Mouse (Mus musculus) intestine, postnatal 0 days (tissue): ENCODE measurements around the gene Gsk3b. TPM values are rescaled to one million over a fixed set of nuclear protein-coding genes. Genes with fewer than 3 reads are reported as not detected.

Source experiments
- ATAC-seq: fragments of 200-750 bp; cut with Nextera tagmentation; 2 replicates; pipeline ENCODE4 v1.8.0; 2017; ENCODE audit warnings: mild to moderate bottlenecking, moderate TSS enrichment, moderate library complexity
- H3K27ac ChIP-seq: fragments of 300-500 bp; sonication (generic); 2 replicates; pipeline ENCODE4 v1.5.1; 2014; ENCODE audit warnings: mild to moderate bottlenecking, low read depth, low read length, moderate library complexity
- H3K27me3 ChIP-seq: fragments of 300-500 bp; sonication (generic); replicated peaks from 2 replicates; pipeline ENCODE4 v1.6.1; 2014; ENCODE audit warnings: low read length, mixed read lengths; ENCODE audit not compliant: control insufficient read depth, insufficient read depth
- H3K36me3 ChIP-seq: fragments of 300-500 bp; sonication (generic); 2 replicates; pipeline ENCODE4 v1.6.1; 2014; ENCODE audit warnings: mild to moderate bottlenecking, moderate library complexity; ENCODE audit not compliant: control insufficient read depth, insufficient read depth
- H3K4me1 ChIP-seq: fragments of 300-500 bp; sonication (generic); replicated peaks from 2 replicates; pipeline ENCODE4 v1.6.1; 2014; ENCODE audit warnings: antibody characterized with exemption, low read length, mixed read lengths; ENCODE audit not compliant: control insufficient read depth, insufficient read depth
- H3K4me2 ChIP-seq: fragments of 300-500 bp; sonication (generic); replicated peaks from 2 replicates; pipeline ENCODE4 v1.6.1; 2014; ENCODE audit warnings: low read depth, mild to moderate bottlenecking, moderate library complexity
- H3K4me3 ChIP-seq: fragments of 300-500 bp; sonication (generic); 2 replicates; pipeline ENCODE4 v1.5.1; 2014; ENCODE audit warnings: low read depth, low read length
- H3K9ac ChIP-seq: fragments of 300-500 bp; sonication (generic); 2 replicates; pipeline ENCODE4 v1.6.1; 2014; ENCODE audit warnings: mild to moderate bottlenecking, low read depth, low read length
- H3K9me3 ChIP-seq: fragments of 300-500 bp; sonication (generic); 2 replicates; pipeline ENCODE4 v1.6.1; 2016; ENCODE audit warnings: mixed run types; ENCODE audit not compliant: control insufficient read depth
- CTCF ChIP-seq: sonication (generic); IDR thresholded peaks from 2 replicates; pipeline ENCODE4 v1.5.1; 2016; ENCODE audit warnings: low read depth, mild to moderate bottlenecking, control low read depth, antibody characterized with exemption, moderate library complexity
- WGBS: fragments of 180-500 bp; shearing (Covaris S2); extraction: QIAGEN DNeasy Blood & Tissue Kit; methylation state at CpG from one replicate; pipeline ENCODE4 v1.1.7; 2014; 5-methylcytosine and 5-hydroxymethylcytosine counted together
- polyA plus RNA-seq: library from polyadenylated mRNA; unstranded; fragments of >200 nt; fragmentation: Nextera tagmentation; extraction: Ambion mirVana; gene quantifications from 2 replicates; pipeline ENCODE4 v1.2.1, GENCODE M21; 2015

Gsk3b gene
- polyA plus RNA-seq, 1 experiment from 2014 or later = 27.0 TPM

DNA sequence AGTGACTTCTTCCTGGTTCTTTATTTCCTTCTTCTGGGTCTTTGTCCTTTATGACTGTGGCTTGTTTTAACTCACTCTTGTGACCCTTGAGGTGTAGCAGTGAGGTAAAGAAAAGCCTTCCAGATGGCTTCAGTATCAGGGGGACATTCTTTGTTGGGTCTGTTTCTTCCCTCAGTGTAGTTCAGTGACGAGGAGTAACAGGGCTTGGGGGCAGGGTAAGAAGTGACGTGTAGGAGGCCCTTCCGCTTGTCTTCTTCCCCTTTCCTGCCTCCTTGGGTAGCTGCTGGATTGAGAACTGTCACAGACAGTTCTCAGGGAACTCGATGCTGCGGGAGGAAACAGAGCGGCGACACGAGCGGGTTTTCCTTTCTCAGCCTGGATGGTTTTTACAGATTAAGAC lies 43.0 kb downstream of the Gsk3b start:
- WGBS = 44% methylated on average over 9 of the region's 9 CpGs
- no peaks in the 10 kb centered on the region for H3K9me3 ChIP-seq
- H3K9ac ChIP-seq = no peak overlapping the region
- no peaks in the 10 kb centered on the region for H3K27me3 ChIP-seq
- peak overlapping the region; percentile 25; the same call in 1 of the 2 replicates for H3K4me2 ChIP-seq
- H3K27ac ChIP-seq = peak overlapping the region; percentile 8; the same call in 1 of the 2 replicates
- peaks cover 2% of the 10 kb centered on the region; the same call in 1 of the 2 replicates for H3K4me1 ChIP-seq
- no peaks in the 10 kb centered on the region for H3K36me3 ChIP-seq
- no peak for TF ChIP-seq CTCF
- 0 out of 2 replicates have a peak, but pooled peaks have one; percentile 8 for ATAC-seq
- no peak overlapping the region for H3K4me3 ChIP-seq

GRCm38 (mm10) chr16:38132210-38132609 lies 43.4 kb downstream of the Gsk3b start:
- no peak overlapping the region for H3K27ac ChIP-seq
- H3K4me3 ChIP-seq = no peak overlapping the region
- TF ChIP-seq CTCF = no peak
- WGBS = 80% methylated on average over 7 of the region's 7 CpGs
- H3K4me2 ChIP-seq = no peak overlapping the region; the same call in 1 of the 2 replicates
- no peaks in the 10 kb centered on the region for H3K9me3 ChIP-seq
- no peak overlapping the region for H3K9ac ChIP-seq
- peaks cover 2% of the 10 kb centered on the region; the same call in 1 of the 2 replicates for H3K4me1 ChIP-seq
- no peaks in the 10 kb centered on the region for H3K36me3 ChIP-seq
- no peaks in the 10 kb centered on the region for H3K27me3 ChIP-seq
- no peak for ATAC-seq

GRCm38 (mm10) chr16:38137296-38137695 lies 48.5 kb downstream of the Gsk3b start:
- WGBS = 58% methylated on average over 5 of the region's 5 CpGs
- H3K27me3 ChIP-seq = no peaks in the 10 kb centered on the region
- H3K27ac ChIP-seq = no peak overlapping the region
- no peak overlapping the region for H3K4me3 ChIP-seq
- no peak for ATAC-seq
- no peaks in the 10 kb centered on the region for H3K4me1 ChIP-seq
- peak; percentile 79 for TF ChIP-seq CTCF
- no peaks in the 10 kb centered on the region for H3K36me3 ChIP-seq
- H3K4me2 ChIP-seq = no peak overlapping the region
- H3K9me3 ChIP-seq = no peaks in the 10 kb centered on the region
- H3K9ac ChIP-seq = no peak overlapping the region

GRCm38 (mm10) chr16:38144898-38145297 lies 56.1 kb downstream of the Gsk3b start:
- no peak for TF ChIP-seq CTCF
- Histone ChIP-seq H3K4me1 (no peaks in the 10 kb centered on the region), H3K36me3 (0 out of 2 replicates have a peak, but pooled peaks cover 4% of the 10 kb centered on the region), H3K9me3 (no peaks in the 10 kb centered on the region), H3K27me3 (no peaks in the 10 kb centered on the region), H3K9ac (no peak overlapping the region), H3K4me3 (no peak overlapping the region), H3K27ac (no peak overlapping the region), H3K4me2 (no peak overlapping the region)
- no peak for ATAC-seq
- WGBS = 85% methylated on average over 4 of the region's 4 CpGs

DNA sequence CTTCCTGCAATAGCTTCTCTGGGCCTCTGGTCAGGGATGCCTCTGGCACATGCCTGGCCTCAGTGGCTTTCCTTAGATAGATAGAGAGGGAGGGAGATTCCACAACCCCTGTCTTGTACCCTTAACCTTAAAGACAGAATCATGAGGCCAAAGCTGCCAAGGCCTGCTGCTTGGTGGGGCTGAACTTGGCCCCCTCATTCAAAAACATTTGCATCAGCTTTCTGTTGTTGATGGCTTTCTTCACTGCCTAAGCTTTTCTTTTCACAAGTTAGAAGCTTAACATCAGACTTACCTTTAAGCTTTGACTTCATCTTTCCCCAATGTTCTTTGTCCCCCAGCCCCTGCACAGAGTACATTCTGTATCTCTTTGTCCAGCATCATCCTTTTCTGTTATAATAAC lies 61.8 kb downstream of the Gsk3b start:
- Histone ChIP-seq H3K27ac (0 out of 2 replicates have a peak overlapping the region, but pooled peaks have one; percentile 4), H3K4me3 (no peak overlapping the region), H3K4me2 (no peak overlapping the region), H3K27me3 (no peaks in the 10 kb centered on the region), H3K9ac (no peak overlapping the region), H3K9me3 (no peaks in the 10 kb centered on the region), H3K4me1 (no peaks in the 10 kb centered on the region), H3K36me3 (no peaks in the 10 kb centered on the region)
- ATAC-seq = no peak
- no peak for TF ChIP-seq CTCF

DNA sequence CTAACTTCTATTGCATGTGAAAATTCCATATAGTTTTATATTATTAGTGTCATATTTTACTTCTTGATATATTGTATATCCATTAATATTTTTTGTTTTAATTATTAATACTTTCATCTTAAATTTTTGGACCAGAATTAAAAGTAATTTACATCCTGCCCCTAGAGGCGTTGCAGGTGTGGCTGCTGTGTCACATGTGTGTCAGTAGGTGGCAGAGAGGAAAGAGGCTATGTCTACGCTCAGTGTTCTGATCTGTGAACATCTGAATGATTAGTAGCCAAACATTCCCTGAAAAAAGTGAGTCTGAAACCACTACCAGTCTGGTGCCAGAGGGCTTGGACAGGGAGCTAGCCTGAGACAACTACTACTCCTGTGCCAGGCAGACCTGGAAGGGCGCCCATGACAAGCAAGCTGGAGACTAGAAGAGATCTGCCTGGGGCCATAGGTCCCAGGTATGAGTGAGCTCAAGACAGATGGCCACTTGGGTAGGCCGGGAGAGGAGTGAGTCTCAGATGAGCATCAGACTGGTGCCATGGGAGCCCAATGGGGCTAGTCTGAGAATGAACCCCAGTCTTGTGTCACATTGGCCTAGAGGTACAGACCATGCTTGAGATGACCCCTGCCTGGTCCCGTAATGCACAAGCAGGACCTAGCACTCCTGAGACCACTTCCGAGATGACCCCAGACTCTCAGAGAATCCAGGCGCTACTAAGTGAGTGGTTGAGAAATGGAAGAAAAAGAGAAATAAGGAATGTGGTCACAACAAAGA lies 69.2 kb downstream of the Gsk3b start:
- H3K9ac ChIP-seq = no peak overlapping the region
- no peak overlapping the region for H3K4me3 ChIP-seq
- peak; percentile 51 for TF ChIP-seq CTCF
- 90% methylated on average over 7 of the region's 7 CpGs for WGBS
- no peak overlapping the region for H3K27ac ChIP-seq
- H3K4me1 ChIP-seq = no peaks in the 10 kb centered on the region
- H3K27me3 ChIP-seq = no peaks in the 10 kb centered on the region
- no peak for ATAC-seq
- H3K9me3 ChIP-seq = no peaks in the 10 kb centered on the region
- no peak overlapping the region for H3K4me2 ChIP-seq
- H3K36me3 ChIP-seq = 0 out of 2 replicates have a peak, but pooled peaks cover 4% of the 10 kb centered on the region
